Mouse (Mus musculus): ENCODE results near the gene Lgr5. TPM values are rescaled to one million over a fixed set of nuclear protein-coding genes. Genes with fewer than 3 reads are reported as not detected.

Lgr5 gene
- polyA plus RNA-seq, 1 experiment from 2014 or later, result not detected

- Histone ChIP-seq H3K4me3 (ENCODE audit: inconsistent target) (no peak overlapping the region), H3K36me3 (ENCODE audit: inconsistent target) (no peaks in the 10 kb centered on the region), H3K79me2 (ENCODE audit: inconsistent target) (no peaks in the 10 kb centered on the region), H3K27ac (no peak overlapping the region)
- WGBS (ENCODE audit: missing documents), result 9% methylated on average over 5 of the region's 5 CpGs
These were observed 124.9 kb downstream of the Lgr5 start for GRCm38 (mm10) chr10:115462646-115463045.

GRCm38 (mm10) chr10:115457368-115458021 lies 130.1 kb downstream of the Lgr5 start:
- WGBS (ENCODE audit: missing documents), result 89% methylated on average over 6 of the region's 6 CpGs
- Histone ChIP-seq H3K27ac (no peak overlapping the region), H3K79me2 (ENCODE audit: inconsistent target) (no peaks in the 10 kb centered on the region), H3K36me3 (ENCODE audit: inconsistent target) (no peaks in the 10 kb centered on the region), H3K4me3 (ENCODE audit: inconsistent target) (no peak overlapping the region)

GRCm38 (mm10) chr10:115448614-115449013 lies 139.0 kb downstream of the Lgr5 start:
- 93% methylated on average over 13 of the region's 13 CpGs for WGBS (ENCODE audit: missing documents)
- Histone ChIP-seq H3K4me3 (ENCODE audit: inconsistent target) (no peak overlapping the region), H3K36me3 (ENCODE audit: inconsistent target) (no peaks in the 10 kb centered on the region), H3K79me2 (ENCODE audit: inconsistent target) (no peaks in the 10 kb centered on the region), H3K27ac (no peak overlapping the region)

- 94% methylated on average over 4 of the region's 4 CpGs for WGBS (ENCODE audit: missing documents)
- peaks cover 28% of the 10 kb centered on the region for H3K36me3 ChIP-seq (ENCODE audit: inconsistent target)
- H3K4me3 ChIP-seq (ENCODE audit: inconsistent target), result no peak overlapping the region
- no peaks in the 10 kb centered on the region for H3K79me2 ChIP-seq (ENCODE audit: inconsistent target)
- no peak overlapping the region for H3K27ac ChIP-seq
These were observed 150.3 kb downstream of the Lgr5 start for GRCm38 (mm10) chr10:115437286-115437685.

- H3K27ac ChIP-seq, result no peak overlapping the region
- WGBS (ENCODE audit: missing documents), result 93% methylated on average over 2 of the region's 2 CpGs
- no peak overlapping the region for H3K4me3 ChIP-seq (ENCODE audit: inconsistent target)
- no peaks in the 10 kb centered on the region; the same call in 1 of the 2 replicates for H3K79me2 ChIP-seq (ENCODE audit: inconsistent target)
- peaks cover 89% of the 10 kb centered on the region for H3K36me3 ChIP-seq (ENCODE audit: inconsistent target)
These were observed 162.2 kb downstream of the Lgr5 start for GRCm38 (mm10) chr10:115425351-115425750.

GRCm38 (mm10) chr10:115421976-115422375 lies 165.6 kb downstream of the Lgr5 start:
- Histone ChIP-seq H3K27ac (no peak overlapping the region), H3K36me3 (ENCODE audit: inconsistent target) (peaks cover 93% of the 10 kb centered on the region), H3K4me3 (ENCODE audit: inconsistent target) (no peak overlapping the region), H3K79me2 (ENCODE audit: inconsistent target) (peaks cover under 1% of the 10 kb centered on the region; the same call in 1 of the 2 replicates)
- 91% methylated on average over 4 of the region's 4 CpGs for WGBS (ENCODE audit: missing documents)

- WGBS (ENCODE audit: missing documents), result 94% methylated on average over 3 of the region's 3 CpGs
- H3K36me3 ChIP-seq (ENCODE audit: inconsistent target), result peaks cover 96% of the 10 kb centered on the region
- no peak overlapping the region for H3K27ac ChIP-seq
- no peak overlapping the region for H3K4me3 ChIP-seq (ENCODE audit: inconsistent target)
- peaks cover 21% of the 10 kb centered on the region; the same call in 1 of the 2 replicates for H3K79me2 ChIP-seq (ENCODE audit: inconsistent target)
These were observed 173.5 kb downstream of the Lgr5 start for GRCm38 (mm10) chr10:115414056-115414455.

- WGBS (ENCODE audit: missing documents), result 96% methylated on average over 2 of the region's 2 CpGs
- peaks cover 27% of the 10 kb centered on the region; the same call in 1 of the 2 replicates for H3K79me2 ChIP-seq (ENCODE audit: inconsistent target)
- peaks cover 96% of the 10 kb centered on the region for H3K36me3 ChIP-seq (ENCODE audit: inconsistent target)
- H3K4me3 ChIP-seq (ENCODE audit: inconsistent target), result no peak overlapping the region
- no peak overlapping the region for H3K27ac ChIP-seq
These were observed 174.1 kb downstream of the Lgr5 start for GRCm38 (mm10) chr10:115413496-115413895.

GRCm38 (mm10) chr10:115406393-115406792 lies 181.2 kb downstream of the Lgr5 start:
- WGBS (ENCODE audit: missing documents), result 79% methylated on average over 6 of the region's 6 CpGs
- Histone ChIP-seq H3K36me3 (ENCODE audit: inconsistent target) (peaks cover 89% of the 10 kb centered on the region), H3K4me3 (ENCODE audit: inconsistent target) (no peak overlapping the region), H3K27ac (no peak overlapping the region), H3K79me2 (ENCODE audit: inconsistent target) (peaks cover 41% of the 10 kb centered on the region)

Other genes starting within 250 kb of the Lgr5 start
- gene Tmem19, start 225.3 kb downstream of the Lgr5 start, polyA plus RNA-seq (2018), result 42.8 to 50.5 TPM (median 43.8 TPM) in 3 replicates
- 4.7 to 6.2 TPM (median 5.7 TPM) in 3 replicates for gene Thap2, start 203.3 kb downstream of the Lgr5 start, polyA plus RNA-seq (2018)
- gene Zfc3h1, start 202.8 kb downstream of the Lgr5 start, polyA plus RNA-seq (2018), result 23.1 to 49.1 TPM (median 28.9 TPM) in 3 replicates
- not detected in 3 replicates for gene A930009A15Rik, start 17.8 kb downstream of the Lgr5 start, polyA plus RNA-seq (2018)
- gene Tspan8, start 229.1 kb upstream of the Lgr5 start, polyA plus RNA-seq (2018), result 0.19 to 0.59 TPM in 2 of 3 replicates, not detected in the other

Measured in macrophage (primary cell).